Mouse (Mus musculus): Measurements from ENCODE around the gene Mnx1.

- TF ChIP-seq CTCF (IDR thresholded peaks at IDR 0.05; ENCODE audit: low read depth) (no peak), EP300 (IDR thresholded peaks at IDR 0.05; ENCODE audit: low read depth) (no peak)
Measured at GRCm38 (mm10) chr5:29484965-29485940, 7.0 kb upstream of the Mnx1 start.

Measured in heart, postnatal 0 days (tissue).